Mouse (Mus musculus) midbrain, embryonic 16.5 days (tissue): ENCODE results near the gene Cdk4. TPM values are rescaled to one million over a fixed set of nuclear protein-coding genes. Genes with fewer than 3 reads are reported as not detected.

Experiments
- ATAC-seq: fragments of 200-750 bp; cut with Nextera tagmentation; 2 replicates; pipeline ENCODE4 v1.8.0; 2017; ENCODE audit warnings: moderate TSS enrichment
- H3K27ac ChIP-seq: fragments of 300-500 bp; sonication (generic); 2 replicates; pipeline ENCODE4 v1.5.1; 2014; ENCODE audit warnings: mild to moderate bottlenecking, low read length, mixed read lengths
- H3K27me3 ChIP-seq: fragments of 300-500 bp; sonication (generic); 2 replicates; pipeline ENCODE4 v1.6.1; 2014; ENCODE audit warnings: low read depth, low read length, mixed read lengths; ENCODE audit not compliant: control insufficient read depth, insufficient read depth
- H3K36me3 ChIP-seq: fragments of 300-500 bp; sonication (generic); 2 replicates; pipeline ENCODE4 v1.6.1; 2014; ENCODE audit warnings: mild to moderate bottlenecking, low read length, moderate library complexity, mixed read lengths; ENCODE audit not compliant: control insufficient read depth, insufficient read depth
- H3K4me1 ChIP-seq: fragments of 300-500 bp; sonication (generic); 2 replicates; pipeline ENCODE4 v1.6.1; 2014; ENCODE audit warnings: mild to moderate bottlenecking, low read length, mixed read lengths; ENCODE audit not compliant: control insufficient read depth, insufficient read depth
- H3K4me2 ChIP-seq: fragments of 300-500 bp; sonication (generic); 2 replicates; pipeline ENCODE4 v1.6.1; 2014; ENCODE audit warnings: mild to moderate bottlenecking, low read length, mixed read lengths
- H3K4me3 ChIP-seq: fragments of 300-500 bp; sonication (generic); 2 replicates; pipeline ENCODE4 v1.5.1; 2014; ENCODE audit warnings: low read depth, mild to moderate bottlenecking, low read length, moderate library complexity, mixed read lengths
- H3K9ac ChIP-seq: fragments of 300-500 bp; sonication (generic); 2 replicates; pipeline ENCODE4 v1.6.1; 2014; ENCODE audit warnings: low read depth, low read length, mixed read lengths
- H3K9me3 ChIP-seq: fragments of 300-500 bp; sonication (generic); replicated peaks from 2 replicates; pipeline ENCODE4 v1.6.1; 2014; ENCODE audit warnings: mild to moderate bottlenecking, low read length, mixed read lengths; ENCODE audit not compliant: control insufficient read depth, poor library complexity, severe bottlenecking
- WGBS: fragments of 180-500 bp; shearing (Covaris S2); extraction: QIAGEN DNeasy Blood & Tissue Kit; methylation state at CpG from one replicate; pipeline ENCODE4 v1.1.7; 2014; 5-methylcytosine and 5-hydroxymethylcytosine counted together
- polyA plus RNA-seq: library from polyadenylated mRNA; unstranded; fragments of >200 nt; fragmentation: Nextera tagmentation; extraction: Ambion mirVana; gene quantifications from 2 replicates; pipeline ENCODE4 v1.2.1, GENCODE M21; 2015

The Cdk4 gene
- polyA plus RNA-seq, 1 experiment from 2014 or later: 646 TPM

- 1% methylated on average over 20 of the region's 20 CpGs for WGBS
- no peak overlapping the region for H3K27ac ChIP-seq
Observed at GRCm38 (mm10) chr10:127040569-127041214, 22.6 kb upstream of the Cdk4 start.

GRCm38 (mm10) chr10:127041274-127041766, 22.0 kb upstream of the Cdk4 start, which contains the start of the genes Mettl1 and Eef1akmt3:
Gene Mettl1 (plus strand): TSS chr10:127041414.
Gene Eef1akmt3 (minus strand): TSS chr10:127041513.
- WGBS: under 1% methylated on average over 28 of the region's 28 CpGs
- H3K27me3 ChIP-seq: peaks cover 4% of the 10 kb centered on the region
- H3K9me3 ChIP-seq: no peaks in the 10 kb centered on the region
- ATAC-seq: peak; percentile 80
- peak within 1 kb of the TSS; percentile 91 for H3K4me3 ChIP-seq
- H3K9ac ChIP-seq: peak within 1 kb of the TSS; percentile 79
- no peaks in the 10 kb centered on the region for H3K36me3 ChIP-seq
- H3K4me1 ChIP-seq: peaks cover 12% of the 10 kb centered on the region
- H3K27ac ChIP-seq: peak within 1 kb of the TSS; percentile 63
- H3K4me2 ChIP-seq: peak within 1 kb of the TSS; percentile 97

More at GRCm38 (mm10) chr10:127040569-127041214, 22.6 kb upstream of the Cdk4 start:
- Histone ChIP-seq H3K9ac (peak overlapping the region; percentile 79), H3K4me1 (peaks cover 12% of the 10 kb centered on the region), H3K9me3 (no peaks in the 10 kb centered on the region), H3K27me3 (peaks cover 4% of the 10 kb centered on the region), H3K4me3 (peak overlapping the region; percentile 91), H3K4me2 (peak overlapping the region; percentile 97), H3K36me3 (no peaks in the 10 kb centered on the region)
- ATAC-seq: no peak; the same call in 1 of the 2 replicates

GRCm38 (mm10) chr10:127041774-127042338, 21.5 kb upstream of the Cdk4 start:
- H3K4me1 ChIP-seq: peaks cover 12% of the 10 kb centered on the region
- ATAC-seq: peak; percentile 87
- H3K9me3 ChIP-seq: no peaks in the 10 kb centered on the region
- under 1% methylated on average over 44 of the region's 44 CpGs for WGBS
- peak overlapping the region; percentile 91 for H3K4me3 ChIP-seq
- H3K27me3 ChIP-seq: peaks cover 4% of the 10 kb centered on the region
- H3K27ac ChIP-seq: peak overlapping the region; percentile 63
- peak overlapping the region; percentile 79 for H3K9ac ChIP-seq
- H3K36me3 ChIP-seq: no peaks in the 10 kb centered on the region
- H3K4me2 ChIP-seq: peak overlapping the region; percentile 97

- H3K27ac ChIP-seq: no peak overlapping the region
- peak overlapping the region; percentile 79 for H3K9ac ChIP-seq
- no peaks in the 10 kb centered on the region for H3K9me3 ChIP-seq
- WGBS: 18% methylated on average over 5 of the region's 5 CpGs
- no peak for ATAC-seq
- peak overlapping the region; percentile 91 for H3K4me3 ChIP-seq
- no peaks in the 10 kb centered on the region for H3K36me3 ChIP-seq
- peaks cover 12% of the 10 kb centered on the region for H3K4me1 ChIP-seq
- peak overlapping the region; percentile 97 for H3K4me2 ChIP-seq
- H3K27me3 ChIP-seq: peaks cover 6% of the 10 kb centered on the region
Observed at GRCm38 (mm10) chr10:127042468-127043115, 20.7 kb upstream of the Cdk4 start.

- Histone ChIP-seq H3K27ac (no peak overlapping the region), H3K9ac (no peak overlapping the region), H3K4me1 (peaks cover 12% of the 10 kb centered on the region), H3K4me3 (no peak overlapping the region), H3K9me3 (no peaks in the 10 kb centered on the region), H3K4me2 (no peak overlapping the region), H3K36me3 (no peaks in the 10 kb centered on the region), H3K27me3 (peaks cover 12% of the 10 kb centered on the region)
- WGBS: 52% methylated on average over 6 of the region's 6 CpGs
- no peak for ATAC-seq
Observed at GRCm38 (mm10) chr10:127043187-127043586, 20.1 kb upstream of the Cdk4 start.

GRCm38 (mm10) chr10:127047954-127048353, 15.4 kb upstream of the Cdk4 start, which contains the start of gene Cyp27b1:
Gene Cyp27b1 (plus strand): TSS chr10:127048250.
- H3K9ac ChIP-seq: 0 out of 2 replicates have a peak within 1 kb of the TSS, but pooled peaks have one; percentile 21
- H3K27me3 ChIP-seq: peaks cover 43% of the 10 kb centered on the region
- H3K4me1 ChIP-seq: peaks cover 4% of the 10 kb centered on the region; the same call in 1 of the 2 replicates
- ATAC-seq: no peak
- H3K27ac ChIP-seq: no peak within 1 kb of the TSS
- H3K4me3 ChIP-seq: no peak within 1 kb of the TSS
- 31% methylated on average over 5 of the region's 5 CpGs for WGBS
- H3K9me3 ChIP-seq: no peaks in the 10 kb centered on the region
- no peak within 1 kb of the TSS for H3K4me2 ChIP-seq
- no peaks in the 10 kb centered on the region for H3K36me3 ChIP-seq

- Histone ChIP-seq H3K9me3 (no peaks in the 10 kb centered on the region), H3K27ac (no peak overlapping the region), H3K4me1 (peaks cover 4% of the 10 kb centered on the region; the same call in 1 of the 2 replicates), H3K4me2 (no peak overlapping the region), H3K36me3 (no peaks in the 10 kb centered on the region), H3K4me3 (no peak overlapping the region), H3K9ac (0 out of 2 replicates have a peak overlapping the region, but pooled peaks have one; percentile 21), H3K27me3 (peaks cover 43% of the 10 kb centered on the region)
- 5% methylated on average over 35 of the region's 35 CpGs for WGBS
- ATAC-seq: no peak
Observed at GRCm38 (mm10) chr10:127048608-127049394, 14.5 kb upstream of the Cdk4 start.

GRCm38 (mm10) chr10:127049395-127050118, 13.8 kb upstream of the Cdk4 start:
- Histone ChIP-seq H3K9me3 (no peaks in the 10 kb centered on the region), H3K4me2 (no peak overlapping the region), H3K27me3 (peaks cover 43% of the 10 kb centered on the region), H3K4me1 (peaks cover 4% of the 10 kb centered on the region; the same call in 1 of the 2 replicates), H3K27ac (no peak overlapping the region), H3K36me3 (peaks cover 5% of the 10 kb centered on the region), H3K9ac (0 out of 2 replicates have a peak overlapping the region, but pooled peaks have one; percentile 21), H3K4me3 (no peak overlapping the region)
- 3% methylated on average over 29 of the region's 29 CpGs for WGBS
- ATAC-seq: no peak
